Mouse (Mus musculus) heart, embryonic 11.5 days (tissue): ENCODE results near the gene Mmp11. TPM values are rescaled to one million over a fixed set of nuclear protein-coding genes. Genes with fewer than 3 reads are reported as not detected.
A peak's percentile ranks its signal among the peaks of the same experiment; 100 is the strongest.

ENCODE experiments used
- ATAC-seq: fragments of 200-750 bp; cut with Nextera tagmentation; replicated peaks from 2 replicates; pipeline ENCODE4 v1.8.0; 2017; ENCODE audit warnings: moderate library complexity; ENCODE audit not compliant: insufficient number of reproducible peaks, low FRiP score, low TSS enrichment
- H3K27ac ChIP-seq: fragments of 300-500 bp; sonication (generic); 2 replicates; pipeline ENCODE4 v1.5.1; 2014; ENCODE audit warnings: mild to moderate bottlenecking, low read depth, low read length
- H3K27me3 ChIP-seq: fragments of 300-500 bp; sonication (generic); 2 replicates; pipeline ENCODE4 v1.6.1; 2014; ENCODE audit warnings: mild to moderate bottlenecking, low read length, mixed read lengths; ENCODE audit not compliant: control insufficient read depth, insufficient read depth
- H3K36me3 ChIP-seq: fragments of 300-500 bp; sonication (generic); 2 replicates; pipeline ENCODE4 v1.6.1; 2014; ENCODE audit warnings: mild to moderate bottlenecking, low read length, moderate library complexity, mixed read lengths; ENCODE audit not compliant: control insufficient read depth, insufficient read depth
- H3K4me1 ChIP-seq: fragments of 300-500 bp; sonication (generic); 2 replicates; pipeline ENCODE4 v1.6.1; 2014; ENCODE audit warnings: low read length; ENCODE audit not compliant: control insufficient read depth, insufficient read depth
- H3K4me2 ChIP-seq: fragments of 300-500 bp; sonication (generic); 2 replicates; pipeline ENCODE4 v1.6.1; 2014; ENCODE audit warnings: mild to moderate bottlenecking, moderate library complexity
- H3K4me3 ChIP-seq: fragments of 300-500 bp; sonication (generic); 2 replicates; pipeline ENCODE4 v1.5.1; 2014; ENCODE audit warnings: low read depth, low read length
- H3K9ac ChIP-seq: fragments of 300-500 bp; sonication (generic); 2 replicates; pipeline ENCODE4 v1.6.1; 2014; ENCODE audit warnings: mild to moderate bottlenecking, low read depth, low read length, moderate library complexity
- H3K9me3 ChIP-seq: fragments of 300-500 bp; sonication (generic); replicated peaks from 2 replicates; pipeline ENCODE4 v1.6.1; 2016; ENCODE audit warnings: low read length; ENCODE audit not compliant: control insufficient read depth
- WGBS: fragments of 180-500 bp; shearing (Covaris S2); extraction: QIAGEN DNeasy Blood & Tissue Kit; methylation state at CpG from one replicate; pipeline ENCODE4 v1.1.7; 2014; ENCODE audit not compliant: insufficient replicate concordance; 5-methylcytosine and 5-hydroxymethylcytosine counted together
- polyA plus RNA-seq: library from polyadenylated mRNA; unstranded; fragments of >200 nt; fragmentation: Nextera tagmentation; extraction: Ambion mirVana; gene quantifications from 2 replicates; pipeline ENCODE4 v1.2.1, GENCODE M21; 2014

The Mmp11 gene
- polyA plus RNA-seq: 17.5 and 26.0 TPM in 2 replicates

DNA sequence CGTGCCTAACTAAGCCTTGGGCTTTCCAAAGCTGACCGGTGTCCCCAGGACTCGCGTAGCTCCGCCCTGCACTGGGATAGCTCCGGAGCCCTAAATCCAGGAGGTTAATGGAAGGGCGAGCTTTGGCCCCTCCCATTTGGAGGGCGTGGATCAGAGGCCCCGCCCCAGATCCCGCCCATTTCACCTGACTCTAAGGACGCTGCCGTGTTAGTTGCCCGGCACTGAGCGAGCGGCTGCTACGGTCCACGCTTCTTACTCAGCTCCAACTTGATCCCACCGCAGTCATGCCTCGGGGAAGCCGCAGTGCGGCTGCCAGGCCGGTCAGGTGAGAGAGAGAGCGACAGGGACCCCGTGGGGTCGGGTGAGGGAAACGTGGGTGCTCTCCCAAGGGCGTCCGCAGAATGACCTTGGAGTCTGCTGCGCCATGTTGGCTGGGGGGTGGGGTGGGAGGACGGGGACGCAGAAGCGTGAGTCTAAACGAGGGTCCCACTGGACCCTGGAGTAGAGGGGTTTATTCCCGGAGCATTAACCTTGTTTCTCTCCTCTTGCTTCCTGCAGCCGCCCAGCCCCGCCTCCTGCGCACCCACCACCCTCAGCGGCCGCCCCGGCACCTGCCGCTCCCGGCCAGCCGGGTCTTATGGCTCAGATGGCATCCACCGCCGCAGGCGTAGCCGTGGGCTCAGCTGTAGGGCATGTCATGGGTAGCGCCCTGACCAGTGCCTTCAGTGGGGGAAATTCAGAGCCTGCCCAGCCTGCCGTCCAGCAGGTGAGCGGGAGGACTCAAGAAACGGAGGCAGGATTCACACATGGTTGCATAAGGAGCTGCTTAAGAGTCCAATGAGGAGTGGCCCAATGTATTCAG, at the start of gene Mmp11:
Mmp11 (minus strand) TSS at position 817 of the 862 bp plus-strand sequence.
- Histone ChIP-seq H3K9me3 (no peaks in the 10 kb centered on the region), H3K9ac (peak within 1 kb of the TSS; percentile 83), H3K4me2 (peak within 1 kb of the TSS; percentile 67), H3K27ac (peak within 1 kb of the TSS; percentile 73), H3K4me1 (peaks cover 20% of the 10 kb centered on the region), H3K4me3 (peak within 1 kb of the TSS; percentile 65), H3K36me3 (no peaks in the 10 kb centered on the region), H3K27me3 (peaks cover 18% of the 10 kb centered on the region)
- 2% methylated on average over 50 of the region's 51 CpGs for WGBS
- peak; percentile 76 for ATAC-seq

DNA sequence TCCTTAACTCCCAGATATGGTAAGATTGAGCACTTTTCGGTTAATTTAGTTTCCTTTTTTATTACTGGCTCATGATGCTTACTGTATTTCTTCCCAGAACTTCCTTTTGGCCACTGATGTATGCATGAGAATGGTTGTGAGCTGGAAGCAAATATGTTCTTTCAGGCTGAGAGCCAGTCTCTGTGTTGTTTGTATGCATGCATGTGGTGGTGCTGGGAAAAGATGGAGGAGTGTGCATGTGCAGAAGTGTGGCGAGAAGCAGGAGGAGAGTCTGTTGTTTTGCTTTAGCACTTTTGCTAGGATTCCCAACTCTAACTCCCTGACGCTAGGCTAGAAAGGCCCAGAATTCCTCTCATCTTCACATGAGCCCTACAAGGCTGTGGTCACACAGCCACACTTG, 43.1 kb upstream of the Mmp11 start:
- 82% methylated on average over 3 of the region's 3 CpGs for WGBS
- no peak for ATAC-seq
- Histone ChIP-seq H3K4me1 (no peaks in the 10 kb centered on the region), H3K9ac (no peak overlapping the region), H3K27ac (no peak overlapping the region), H3K4me3 (no peak overlapping the region), H3K4me2 (no peak overlapping the region), H3K27me3 (no peaks in the 10 kb centered on the region), H3K36me3 (no peaks in the 10 kb centered on the region), H3K9me3 (no peaks in the 10 kb centered on the region)

GRCm38 (mm10) chr10:75978835-75979157, 42.5 kb upstream of the Mmp11 start:
- H3K27ac ChIP-seq: no peak overlapping the region
- no peak overlapping the region for H3K4me2 ChIP-seq
- H3K36me3 ChIP-seq: no peaks in the 10 kb centered on the region
- H3K4me3 ChIP-seq: no peak overlapping the region
- H3K9me3 ChIP-seq: no peaks in the 10 kb centered on the region
- no peaks in the 10 kb centered on the region for H3K4me1 ChIP-seq
- no peak overlapping the region for H3K9ac ChIP-seq
- H3K27me3 ChIP-seq: no peaks in the 10 kb centered on the region
- WGBS: 83% methylated on average over 5 of the region's 5 CpGs
- ATAC-seq: no peak

GRCm38 (mm10) chr10:75978119-75978834, 42.0 kb upstream of the Mmp11 start:
- Histone ChIP-seq H3K4me1 (no peaks in the 10 kb centered on the region), H3K9ac (no peak overlapping the region), H3K4me2 (no peak overlapping the region), H3K27me3 (no peaks in the 10 kb centered on the region), H3K9me3 (no peaks in the 10 kb centered on the region), H3K4me3 (no peak overlapping the region), H3K36me3 (no peaks in the 10 kb centered on the region), H3K27ac (no peak overlapping the region)
- WGBS: 45% methylated on average over 10 of the region's 10 CpGs
- no peak for ATAC-seq

DNA sequence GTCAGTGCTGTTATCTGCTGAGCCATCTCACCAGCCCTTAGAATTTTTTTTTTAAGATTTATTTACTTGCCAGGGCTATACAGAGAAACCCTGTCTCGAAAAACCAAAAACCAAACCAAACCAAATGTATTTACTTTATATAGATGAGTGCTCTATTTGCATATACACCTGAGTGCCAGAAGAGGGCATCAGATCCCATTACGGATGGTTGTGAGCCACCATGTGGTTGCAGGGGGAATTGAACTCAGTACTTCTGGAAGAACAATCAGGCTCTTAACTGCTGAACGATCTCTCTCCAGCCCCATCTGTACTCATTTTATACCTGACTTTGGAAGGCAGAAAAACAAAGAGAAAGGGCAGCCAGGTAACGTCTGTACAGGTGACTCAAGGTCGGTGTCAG, 38.9 kb upstream of the Mmp11 start:
- WGBS: 76% methylated on average over 5 of the region's 5 CpGs
- H3K27ac ChIP-seq: no peak overlapping the region
- H3K36me3 ChIP-seq: no peaks in the 10 kb centered on the region
- no peaks in the 10 kb centered on the region for H3K27me3 ChIP-seq
- no peak overlapping the region for H3K9ac ChIP-seq
- H3K4me3 ChIP-seq: no peak overlapping the region
- no peaks in the 10 kb centered on the region for H3K9me3 ChIP-seq
- no peak overlapping the region for H3K4me2 ChIP-seq
- ATAC-seq: no peak
- H3K4me1 ChIP-seq: no peaks in the 10 kb centered on the region

DNA sequence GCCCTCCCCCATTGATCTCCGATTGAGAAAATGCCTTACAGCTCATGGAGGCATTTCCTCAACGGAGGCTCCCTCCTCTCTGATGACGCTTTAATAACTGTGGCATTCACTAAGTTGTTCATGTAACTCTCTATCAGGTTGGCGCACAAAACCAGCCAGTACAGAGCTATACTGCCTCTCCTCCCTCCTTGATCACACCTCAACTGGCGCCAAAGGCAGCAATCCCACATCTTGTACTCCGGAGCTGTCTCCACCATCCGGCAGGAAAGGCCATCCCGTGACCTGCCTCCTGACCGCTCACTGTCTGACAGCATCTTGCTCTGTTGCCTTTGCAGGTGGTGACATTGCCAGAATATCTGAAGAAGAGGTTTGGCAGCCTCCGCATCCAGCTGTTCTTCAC, 37.5 kb upstream of the Mmp11 start:
- H3K36me3 ChIP-seq: no peaks in the 10 kb centered on the region
- no peak overlapping the region for H3K4me3 ChIP-seq
- no peak overlapping the region for H3K4me2 ChIP-seq
- H3K9me3 ChIP-seq: no peaks in the 10 kb centered on the region
- no peaks in the 10 kb centered on the region for H3K4me1 ChIP-seq
- H3K9ac ChIP-seq: no peak overlapping the region
- WGBS: 83% methylated on average over 10 of the region's 10 CpGs
- H3K27ac ChIP-seq: no peak overlapping the region
- no peak for ATAC-seq
- H3K27me3 ChIP-seq: no peaks in the 10 kb centered on the region

DNA sequence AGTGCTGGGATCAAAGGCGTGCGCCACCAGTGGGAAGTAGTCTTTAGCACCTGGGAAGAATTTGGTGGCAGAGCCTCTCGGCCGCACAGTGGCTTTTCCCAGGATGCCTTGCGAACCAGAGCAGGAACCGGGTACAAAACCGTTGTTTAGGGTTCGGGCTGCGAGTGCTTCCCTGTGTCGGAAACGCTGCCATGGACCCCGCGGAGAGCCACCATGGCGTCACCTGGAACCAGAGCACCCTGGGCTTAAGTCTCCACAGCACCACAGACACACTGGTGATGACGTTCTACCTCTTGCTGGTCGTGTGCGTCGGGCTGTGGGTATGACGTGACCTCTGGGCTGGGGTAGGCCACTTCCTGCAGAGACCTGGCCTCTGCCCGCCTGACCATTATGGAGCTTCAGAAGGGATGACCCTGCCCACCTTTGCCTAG, 18.1 kb upstream of the Mmp11 start, which contains the start of gene Gm5134:
Gm5134 (plus strand) TSS at position 134 of the 431 bp plus-strand sequence.
- Histone ChIP-seq H3K4me1 (no peaks in the 10 kb centered on the region), H3K9me3 (no peaks in the 10 kb centered on the region), H3K4me3 (0 out of 2 replicates have a peak within 1 kb of the TSS, but pooled peaks have one; percentile 23), H3K27ac (no peak within 1 kb of the TSS), H3K4me2 (peak within 1 kb of the TSS; percentile 64), H3K9ac (0 out of 2 replicates have a peak within 1 kb of the TSS, but pooled peaks have one; percentile 40), H3K36me3 (no peaks in the 10 kb centered on the region), H3K27me3 (peaks cover 11% of the 10 kb centered on the region)
- 20% methylated on average over 20 of the region's 20 CpGs for WGBS
- ATAC-seq: peak; percentile 33; the same call in 1 of the 2 replicates

- H3K27me3 ChIP-seq: peaks cover 11% of the 10 kb centered on the region
- H3K9ac ChIP-seq: peak overlapping the region; percentile 68
- H3K4me2 ChIP-seq: peak overlapping the region; percentile 98
- 4% methylated on average over 13 of the region's 13 CpGs for WGBS
- H3K9me3 ChIP-seq: no peaks in the 10 kb centered on the region
- H3K4me3 ChIP-seq: peak overlapping the region; percentile 57
- no peak overlapping the region for H3K27ac ChIP-seq
- no peaks in the 10 kb centered on the region for H3K4me1 ChIP-seq
- no peak for ATAC-seq
- no peaks in the 10 kb centered on the region for H3K36me3 ChIP-seq
Observed at GRCm38 (mm10) chr10:75951424-75952050, 15.2 kb upstream of the Mmp11 start.
